Mouse (Mus musculus) urinary bladder, postnatal 10 days (tissue): ENCODE results near the gene Brap.
"Not testable (repeated sequence)": the region's sequence is repeated elsewhere in the genome, so short reads cannot be mapped to it uniquely, and the experiment has no call there.

ENCODE experiments used
- DNase-seq: peaks from one replicate; pipeline ENCODE4 v3.0.0; 2022; ENCODE audit warnings: low spot score

Gene Brap

GRCm38 (mm10) chr5:121670412-121670811 lies 10.0 kb downstream of the Brap start:
- DNase-seq = no peak

GRCm38 (mm10) chr5:121682250-121682649 lies 21.9 kb downstream of the Brap start:
- no peak for DNase-seq

- no peak for DNase-seq
Measured at GRCm38 (mm10) chr5:121685495-121685894, 25.1 kb downstream of the Brap start.

GRCm38 (mm10) chr5:121686113-121686898 lies 25.9 kb downstream of the Brap start:
- DNase-seq = no peak

DNA sequence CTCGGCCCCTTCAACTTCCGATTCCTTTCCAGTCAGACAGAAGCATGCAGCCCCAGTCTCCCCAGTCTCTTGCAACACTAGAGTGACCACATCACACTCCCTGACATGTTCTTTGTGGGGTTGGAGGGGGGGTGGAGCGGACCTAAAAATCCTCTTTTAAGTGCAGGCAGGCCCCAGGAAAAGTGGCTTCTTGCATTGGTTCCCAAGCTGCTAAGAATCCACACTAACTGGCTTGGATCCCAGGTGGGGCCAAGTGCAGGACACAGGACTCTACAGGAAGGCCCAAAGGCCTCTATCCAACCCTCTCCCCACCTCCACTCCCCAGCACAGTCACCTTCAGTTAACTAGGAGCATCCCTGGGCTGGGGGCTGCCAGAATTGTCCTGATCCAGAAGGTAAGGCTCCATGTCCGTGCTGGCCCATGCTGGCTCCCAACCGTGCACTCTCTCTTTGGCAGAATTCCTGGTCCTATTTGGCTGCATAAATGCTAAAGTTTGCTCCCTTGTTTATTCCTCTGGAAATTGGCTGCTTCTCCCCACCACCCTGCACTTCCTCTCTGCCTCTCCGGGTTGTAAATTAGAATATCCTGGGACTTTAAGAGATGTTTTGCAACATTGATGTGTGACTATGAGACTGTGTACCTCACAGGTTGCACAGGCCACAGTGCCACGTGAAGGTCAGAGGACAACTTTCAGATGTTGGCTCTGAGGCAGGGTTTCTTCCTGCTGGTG lies 30.3 kb downstream of the Brap start:
- no peak for DNase-seq

DNA sequence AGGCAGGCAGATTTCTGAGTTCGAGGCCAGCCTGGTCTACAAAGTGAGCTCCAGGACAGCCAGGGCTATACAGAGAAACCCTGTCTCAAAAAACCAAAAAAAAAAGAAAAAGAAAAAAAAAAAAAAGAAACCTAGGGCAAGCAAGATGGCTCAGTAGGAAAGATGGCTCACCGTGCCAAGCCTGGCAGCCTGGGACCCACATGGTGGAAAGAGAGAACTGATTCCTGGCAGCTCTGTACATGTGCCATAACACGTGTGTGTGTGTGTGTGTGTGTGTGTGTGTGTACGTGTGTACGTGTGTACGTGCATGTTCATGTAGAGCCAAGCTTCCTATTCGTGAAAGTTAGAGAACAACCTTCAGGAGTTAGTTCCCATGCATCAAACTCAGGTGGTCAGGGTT lies 31.1 kb downstream of the Brap start:
- not testable (repeated sequence) for DNase-seq

GRCm38 (mm10) chr5:121692897-121693296 lies 32.5 kb downstream of the Brap start:
- no peak for DNase-seq

DNA sequence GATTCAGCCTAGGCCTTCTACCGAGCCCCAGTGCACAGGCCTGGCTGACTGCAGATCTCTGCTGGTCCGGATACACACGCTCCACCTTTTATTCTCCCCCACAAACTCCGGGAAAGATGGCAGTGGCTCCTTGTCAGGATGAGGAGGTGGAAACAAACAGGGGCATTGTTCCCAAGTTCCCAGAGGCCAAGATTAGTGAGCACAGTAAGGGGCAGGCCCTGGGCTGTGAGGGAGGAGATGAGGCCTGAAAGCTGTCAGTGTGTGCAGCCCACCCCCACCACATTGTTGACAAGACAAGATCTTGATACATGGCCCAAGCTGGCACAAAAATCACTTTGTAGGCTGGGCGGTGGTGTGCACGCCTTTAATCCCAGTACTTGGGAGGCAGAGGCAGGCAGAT lies 36.4 kb downstream of the Brap start:
- DNase-seq = no peak

DNA sequence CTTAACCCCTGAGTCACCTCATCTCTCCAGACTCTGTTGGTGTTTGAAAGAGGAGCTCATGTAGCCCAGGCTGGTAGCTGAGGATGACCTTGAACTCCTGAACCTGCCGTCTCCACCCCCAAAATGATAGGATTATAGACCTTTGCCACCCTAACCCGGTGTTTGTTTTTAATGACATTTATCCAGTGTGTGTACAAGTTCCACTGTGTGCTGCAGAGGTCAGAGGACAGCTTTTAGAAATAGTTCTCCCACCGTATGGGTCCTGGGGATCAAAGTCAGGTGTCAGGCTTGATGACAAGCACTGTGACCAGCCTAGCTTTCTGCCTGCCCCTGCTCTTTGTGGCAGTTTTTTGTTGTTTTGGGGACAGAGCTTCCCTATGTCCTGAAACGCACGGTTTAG lies 39.5 kb downstream of the Brap start:
- no peak for DNase-seq

GRCm38 (mm10) chr5:121700496-121700895 lies 40.1 kb downstream of the Brap start:
- no peak for DNase-seq

DNA sequence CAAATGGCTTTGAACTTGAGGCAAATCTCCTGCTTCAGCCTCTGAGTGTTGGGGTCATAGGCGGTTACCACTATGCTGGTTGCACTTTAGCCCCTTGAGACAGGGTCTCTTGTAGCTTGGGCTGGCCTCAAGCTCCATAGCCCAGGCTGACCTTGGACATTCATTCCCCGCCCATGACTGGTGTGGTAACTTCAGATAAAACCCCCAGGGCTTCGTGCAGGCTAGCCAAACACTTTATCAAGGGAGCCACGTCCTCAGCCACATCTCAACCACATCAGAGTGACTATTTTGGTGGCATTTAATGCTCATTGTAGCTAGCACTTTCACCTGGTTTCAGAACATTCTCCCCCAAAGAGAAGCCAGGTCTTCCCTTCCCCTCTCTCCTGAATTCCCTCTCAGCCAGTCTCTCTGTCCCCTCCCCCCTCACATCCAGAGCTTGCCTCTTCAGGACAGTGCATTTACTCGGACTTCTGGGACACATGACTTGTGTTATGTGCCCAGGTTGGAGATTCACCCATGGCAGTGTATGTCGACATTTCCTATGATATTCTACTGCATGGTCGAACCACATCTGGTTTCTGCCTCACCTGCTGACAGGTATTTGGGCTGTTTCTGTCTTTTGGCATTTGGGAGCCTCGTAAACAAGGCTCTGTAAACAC lies 40.9 kb downstream of the Brap start:
- DNase-seq = no peak

DNA sequence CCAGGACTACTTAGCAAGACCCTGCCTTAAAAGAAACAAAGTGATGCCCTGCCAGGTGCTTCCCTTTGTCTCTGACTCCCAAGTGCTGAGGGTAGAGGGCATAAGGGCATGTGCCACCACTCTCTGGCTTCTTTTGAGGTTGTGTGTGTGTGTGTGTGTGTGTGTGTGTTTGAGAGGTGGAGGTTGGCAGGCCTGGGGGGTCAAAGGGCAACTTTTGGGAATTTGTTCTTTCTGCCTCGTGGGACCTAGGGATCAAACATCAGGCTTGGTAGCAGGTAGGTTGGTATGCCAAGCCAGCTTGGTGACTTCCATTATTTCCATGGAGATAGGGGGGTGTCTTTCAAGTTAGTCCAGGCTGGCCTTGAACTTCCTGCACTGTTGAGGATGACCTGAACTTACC lies 43.0 kb downstream of the Brap start:
- no peak for DNase-seq

DNA sequence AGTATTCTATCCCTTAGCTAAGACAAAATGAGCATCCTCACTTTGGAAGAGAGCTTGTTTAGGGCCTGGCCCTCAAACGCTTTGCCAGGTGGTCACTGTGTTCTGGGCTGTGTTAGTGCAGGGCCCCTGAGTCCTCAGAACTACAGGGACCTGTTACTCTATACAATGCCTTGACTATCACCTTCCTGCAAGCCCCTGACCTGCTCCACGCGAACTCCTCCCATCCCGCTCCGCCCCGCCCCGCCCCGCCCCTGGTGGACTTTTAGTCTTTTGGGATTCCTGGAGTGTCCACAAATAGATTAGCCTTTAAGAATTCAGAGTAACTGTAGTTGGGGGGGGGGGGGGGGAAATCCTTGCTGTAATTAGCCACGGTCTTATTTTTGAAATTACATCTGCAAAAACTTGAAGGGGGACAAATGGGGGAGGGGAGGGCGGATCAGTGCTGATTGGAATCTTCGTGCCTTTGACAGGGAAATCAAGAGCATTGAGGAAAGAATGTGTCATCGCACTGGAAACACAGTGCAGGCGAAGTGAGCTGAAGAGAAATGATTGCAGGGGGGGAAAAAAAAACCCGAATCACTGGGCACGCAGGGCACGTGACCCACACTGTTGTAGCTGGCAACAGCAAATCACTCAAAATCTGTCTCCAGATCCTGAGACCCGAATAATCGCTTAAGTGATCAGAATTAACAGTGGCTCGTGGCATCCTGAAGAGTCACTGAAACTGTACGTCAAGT lies 44.3 kb downstream of the Brap start:
- no peak for DNase-seq

GRCm38 (mm10) chr5:121710402-121710801 lies 50.0 kb downstream of the Brap start:
- no peak for DNase-seq

DNA sequence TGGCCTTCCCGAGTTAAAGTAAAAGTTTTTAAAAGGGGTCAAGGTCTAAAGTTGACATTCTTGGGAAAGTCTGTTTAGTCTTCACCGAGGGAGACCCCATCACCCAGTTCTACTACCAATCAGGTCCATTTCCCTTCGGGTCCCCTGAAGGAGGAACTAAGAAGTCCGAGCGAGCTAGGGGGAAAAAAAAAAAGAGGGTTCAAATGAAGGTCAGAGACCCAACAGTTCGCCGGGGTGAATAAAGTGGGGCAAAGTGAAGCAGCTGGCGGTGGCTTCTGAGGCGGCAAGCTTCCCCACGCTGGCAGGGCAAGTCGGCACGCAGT lies 50.4 kb downstream of the Brap start:
- DNase-seq = no peak

- peak; percentile 43 for DNase-seq
Measured at GRCm38 (mm10) chr5:121711174-121711927, 51.0 kb downstream of the Brap start, which contains the start of gene Atxn2. Gene Atxn2, plus strand, starts transcription at chr5:121711337.

- DNase-seq = no peak
Measured at GRCm38 (mm10) chr5:121711928-121712231, 51.5 kb downstream of the Brap start.

- no peak for DNase-seq
Measured at GRCm38 (mm10) chr5:121712232-121712933, 52.0 kb downstream of the Brap start.

DNA sequence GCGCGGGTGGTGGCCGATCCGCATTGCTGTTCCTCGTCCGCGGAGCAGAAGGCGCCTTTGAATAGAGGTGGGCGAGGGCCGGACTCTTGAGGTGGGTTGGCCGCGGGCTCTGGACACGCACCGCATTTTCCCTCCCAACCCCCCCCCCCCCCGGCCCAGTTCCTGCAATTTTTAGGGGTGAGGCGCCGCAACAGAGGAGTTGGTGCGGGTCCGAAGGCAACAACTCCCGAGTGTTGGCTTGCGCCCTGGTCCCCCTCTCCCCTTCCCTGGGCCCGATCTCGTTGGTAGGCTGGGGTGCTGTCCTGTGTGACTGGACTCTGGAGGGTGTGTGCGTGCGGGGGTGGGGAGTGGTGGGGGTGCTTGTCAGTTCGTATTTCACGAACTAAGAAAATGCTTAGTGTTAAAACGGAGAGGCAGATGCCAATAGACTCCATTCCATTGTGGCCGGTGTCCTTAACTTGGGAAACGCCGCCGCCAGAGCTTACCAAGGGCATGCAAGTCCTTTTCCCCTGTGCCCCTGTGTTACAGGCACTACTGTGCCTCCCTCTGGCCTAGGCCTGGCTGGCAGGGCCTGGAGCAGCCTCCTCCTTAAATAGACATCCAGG lies 52.7 kb downstream of the Brap start:
- DNase-seq = no peak

GRCm38 (mm10) chr5:121714331-121714730 lies 54.0 kb downstream of the Brap start:
- no peak for DNase-seq

DNA sequence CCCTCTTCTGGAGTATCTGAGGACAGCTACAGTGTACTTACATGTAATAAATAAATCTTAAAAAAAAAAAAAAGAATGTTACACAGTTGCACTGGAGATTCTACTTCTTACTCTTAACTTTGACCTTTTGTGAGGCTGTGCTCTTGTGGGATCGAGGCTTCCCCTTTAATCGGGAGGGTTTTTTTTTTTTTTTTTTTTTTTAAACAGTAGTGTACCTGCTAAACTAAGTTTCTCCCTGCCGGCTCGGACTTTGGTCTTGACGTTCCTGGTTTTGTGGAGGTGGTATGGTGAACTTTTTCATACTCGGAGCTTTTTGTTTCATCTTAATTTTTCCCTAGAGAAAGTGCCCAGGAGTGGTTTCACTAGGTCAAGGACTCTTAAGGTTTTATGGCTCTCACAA lies 54.6 kb downstream of the Brap start:
- DNase-seq = no peak
